Mouse (Mus musculus): ENCODE data around the gene Gal3st4. TPM values are rescaled to one million over a fixed set of nuclear protein-coding genes. Genes with fewer than 3 reads are reported as not detected.

Gene Gal3st4
- polyA plus RNA-seq, 1 experiment from 2014 or later, result 4.2 TPM

- peak overlapping the region; percentile 8; the same call in 1 of the 2 replicates for H3K4me3 ChIP-seq (ENCODE audit: low read depth, low read length)
- peaks cover 4% of the 10 kb centered on the region; the same call in 1 of the 2 replicates for H3K36me3 ChIP-seq (ENCODE audit: control insufficient read depth, insufficient read depth, low read length)
- peaks cover 26% of the 10 kb centered on the region for H3K4me1 ChIP-seq (ENCODE audit: control insufficient read depth, insufficient read depth, low read length)
- WGBS, result 28% methylated on average over 22 of the region's 26 CpGs
- no peaks in the 10 kb centered on the region for H3K27me3 ChIP-seq (ENCODE audit: control insufficient read depth, insufficient read depth, low read length)
- H3K9ac ChIP-seq (ENCODE audit: low read length), result no peak overlapping the region
- DNase-seq (ENCODE audit: low spot score) (no peak), ATAC-seq (ENCODE audit: insufficient number of reproducible peaks, low FRiP score, low TSS enrichment, low read depth) (no peak)
- 0 out of 2 replicates have a peak overlapping the region, but pooled peaks have one; percentile 64 for H3K4me2 ChIP-seq (ENCODE audit: low read depth, severe bottlenecking)
- no peaks in the 10 kb centered on the region for H3K9me3 ChIP-seq (ENCODE audit: control insufficient read depth, low read length)
- H3K27ac ChIP-seq (replicated peaks; ENCODE audit: low read depth, low read length), result no peak overlapping the region
Observed at GRCm38 (mm10) chr5:138280425-138280768, 7.8 kb upstream of the Gal3st4 start.

- ATAC-seq (ENCODE audit: insufficient number of reproducible peaks, low FRiP score, low TSS enrichment, low read depth), result peak; percentile 99
Observed at GRCm38 (mm10) chr5:138279585-138280424, 7.2 kb upstream of the Gal3st4 start, which contains the start of the genes Gm43720, Gpc2 and Stag3. Gm43720 (minus strand) TSS chr5:138279958. Gpc2 (minus strand) TSS chr5:138280005. Stag3 (plus strand) TSS chr5:138280240.

DNA sequence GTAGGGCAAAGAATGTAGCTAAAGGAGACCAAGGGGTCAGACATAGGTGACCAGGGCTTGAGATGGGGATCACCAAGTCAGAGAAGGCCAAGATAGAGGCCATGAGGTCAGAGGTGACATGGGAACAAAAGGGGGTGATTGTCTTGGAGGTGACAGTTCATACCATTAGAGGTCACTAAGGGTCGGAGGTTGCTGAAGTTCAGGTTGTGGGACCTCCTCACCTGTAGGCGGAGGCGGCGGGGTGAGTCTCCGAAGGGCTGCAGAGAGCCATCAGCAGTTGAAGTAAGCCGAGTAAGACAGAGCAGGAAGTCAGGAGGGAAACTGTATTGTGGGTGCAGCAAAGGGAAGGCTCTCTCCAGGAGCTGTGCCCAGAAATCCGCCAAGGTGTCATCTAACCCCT is 5.4 kb upstream of the Gal3st4 start:
- H3K9ac ChIP-seq (ENCODE audit: low read length), result no peak overlapping the region
- DNase-seq (ENCODE audit: low spot score) (no peak), ATAC-seq (ENCODE audit: insufficient number of reproducible peaks, low FRiP score, low TSS enrichment, low read depth) (no peak)
- H3K36me3 ChIP-seq (ENCODE audit: control insufficient read depth, insufficient read depth, low read length), result peaks cover 4% of the 10 kb centered on the region; the same call in 1 of the 2 replicates
- H3K27ac ChIP-seq (replicated peaks; ENCODE audit: low read depth, low read length), result no peak overlapping the region
- no peaks in the 10 kb centered on the region for H3K27me3 ChIP-seq (ENCODE audit: control insufficient read depth, insufficient read depth, low read length)
- WGBS, result 88% methylated on average over 7 of the region's 7 CpGs
- no peaks in the 10 kb centered on the region for H3K9me3 ChIP-seq (ENCODE audit: control insufficient read depth, low read length)
- no peak overlapping the region for H3K4me2 ChIP-seq (ENCODE audit: low read depth, severe bottlenecking)
- 0 out of 2 replicates have a peak overlapping the region, but pooled peaks have one; percentile 82 for H3K4me3 ChIP-seq (ENCODE audit: low read depth, low read length)
- peaks cover 31% of the 10 kb centered on the region for H3K4me1 ChIP-seq (ENCODE audit: control insufficient read depth, insufficient read depth, low read length)

More at GRCm38 (mm10) chr5:138279585-138280424, 7.2 kb upstream of the Gal3st4 start, which contains the start of the genes Gm43720, Gpc2 and Stag3:
- peak within 1 kb of the TSS; percentile 64 for H3K4me2 ChIP-seq (ENCODE audit: low read depth, severe bottlenecking)
- H3K4me1 ChIP-seq (ENCODE audit: control insufficient read depth, insufficient read depth, low read length), result peaks cover 31% of the 10 kb centered on the region
- H3K9ac ChIP-seq (ENCODE audit: low read length), result peak within 1 kb of the TSS; percentile 93
- DNase-seq (ENCODE audit: low spot score), result peak; percentile 99
- peaks cover 4% of the 10 kb centered on the region; the same call in 1 of the 2 replicates for H3K36me3 ChIP-seq (ENCODE audit: control insufficient read depth, insufficient read depth, low read length)
- under 1% methylated on average over 56 of the region's 56 CpGs for WGBS
- peak within 1 kb of the TSS; percentile 42; the same call in 1 of the 2 replicates for H3K27ac ChIP-seq (replicated peaks; ENCODE audit: low read depth, low read length)
- no peaks in the 10 kb centered on the region for H3K9me3 ChIP-seq (ENCODE audit: control insufficient read depth, low read length)
- no peaks in the 10 kb centered on the region for H3K27me3 ChIP-seq (ENCODE audit: control insufficient read depth, insufficient read depth, low read length)
- peak within 1 kb of the TSS; percentile 82 for H3K4me3 ChIP-seq (ENCODE audit: low read depth, low read length)

DNA sequence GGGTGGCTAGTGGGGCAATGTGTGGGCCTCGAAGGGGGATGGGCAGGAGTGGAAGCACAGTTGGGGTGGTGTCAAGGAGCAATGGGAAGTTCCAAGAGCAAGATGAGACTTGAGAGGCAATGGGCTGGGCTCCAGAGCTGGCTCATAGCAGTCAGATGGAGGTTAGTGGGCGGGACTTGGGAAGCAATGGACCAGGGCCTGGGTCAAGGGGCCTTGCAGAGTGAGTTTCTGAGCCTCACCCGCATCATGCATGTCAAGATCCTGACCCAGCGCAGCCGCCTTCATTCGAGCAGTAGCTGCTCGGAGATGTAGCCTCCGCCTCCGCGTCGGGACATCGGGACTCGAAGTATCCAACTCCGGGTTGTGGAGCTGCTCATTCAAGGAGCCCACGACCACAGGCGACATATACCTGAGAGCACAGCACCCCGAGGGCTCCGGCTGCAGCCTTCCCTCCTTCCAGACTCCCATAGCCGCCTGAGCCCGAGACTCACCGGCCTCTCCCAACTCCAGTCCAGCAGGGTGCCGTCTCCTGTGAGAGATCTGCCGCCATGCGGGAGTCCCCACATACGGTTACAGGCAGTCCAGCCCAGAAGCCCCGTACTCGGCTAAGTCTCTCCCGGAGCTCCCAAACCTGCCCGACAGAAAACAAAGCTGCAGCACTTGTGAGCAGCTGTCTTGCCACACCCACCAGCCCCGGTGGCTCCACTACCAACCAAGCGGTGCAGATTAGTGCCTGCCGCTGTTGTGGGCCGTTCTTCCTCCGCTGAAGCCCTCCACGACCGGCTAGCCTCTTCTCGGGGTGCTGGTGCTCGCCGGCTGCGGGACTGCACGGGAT is 2.8 kb upstream of the Gal3st4 start:
- Histone ChIP-seq H3K4me2 (ENCODE audit: low read depth, severe bottlenecking) (peak overlapping the region; percentile 42), H3K9ac (ENCODE audit: low read length) (peak overlapping the region; percentile 27), H3K27ac (replicated peaks; ENCODE audit: low read depth, low read length) (no peak overlapping the region), H3K27me3 (ENCODE audit: control insufficient read depth, insufficient read depth, low read length) (no peaks in the 10 kb centered on the region), H3K4me3 (ENCODE audit: low read depth, low read length) (peak overlapping the region; percentile 12; the same call in 1 of the 2 replicates), H3K36me3 (ENCODE audit: control insufficient read depth, insufficient read depth, low read length) (peaks cover 4% of the 10 kb centered on the region; the same call in 1 of the 2 replicates), H3K4me1 (ENCODE audit: control insufficient read depth, insufficient read depth, low read length) (peaks cover 31% of the 10 kb centered on the region), H3K9me3 (ENCODE audit: control insufficient read depth, low read length) (no peaks in the 10 kb centered on the region)
- WGBS, result 25% methylated on average over 41 of the region's 41 CpGs
- peak; percentile 47 for DNase-seq (ENCODE audit: low spot score)
- no peak for ATAC-seq (ENCODE audit: insufficient number of reproducible peaks, low FRiP score, low TSS enrichment, low read depth)

DNA sequence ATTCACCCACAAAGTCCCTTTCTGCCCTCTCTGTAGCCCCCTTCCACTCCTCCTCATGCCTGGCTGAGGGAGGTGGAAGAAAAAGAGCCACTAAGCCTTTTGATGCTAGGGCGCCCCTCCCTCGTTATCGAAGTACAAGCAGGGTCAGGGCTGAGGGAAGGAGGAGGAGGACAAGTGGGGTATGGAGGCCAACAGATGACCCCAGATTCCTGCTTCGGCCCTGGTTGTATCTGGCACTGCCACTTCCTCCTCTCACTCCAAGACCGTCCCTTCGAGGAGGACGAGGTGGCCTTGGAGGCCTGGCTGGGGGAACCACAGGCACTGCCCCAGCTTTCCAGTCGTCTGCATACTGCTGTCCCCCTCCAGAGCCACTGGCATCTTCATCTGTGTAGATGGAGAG is 1.5 kb upstream of the Gal3st4 start:
- Histone ChIP-seq H3K27ac (replicated peaks; ENCODE audit: low read depth, low read length) (no peak overlapping the region), H3K4me3 (ENCODE audit: low read depth, low read length) (no peak overlapping the region), H3K9ac (ENCODE audit: low read length) (no peak overlapping the region), H3K4me1 (ENCODE audit: control insufficient read depth, insufficient read depth, low read length) (peaks cover 31% of the 10 kb centered on the region), H3K9me3 (ENCODE audit: control insufficient read depth, low read length) (no peaks in the 10 kb centered on the region), H3K4me2 (ENCODE audit: low read depth, severe bottlenecking) (no peak overlapping the region), H3K27me3 (ENCODE audit: control insufficient read depth, insufficient read depth, low read length) (no peaks in the 10 kb centered on the region), H3K36me3 (ENCODE audit: control insufficient read depth, insufficient read depth, low read length) (peaks cover 4% of the 10 kb centered on the region; the same call in 1 of the 2 replicates)
- DNase-seq (ENCODE audit: low spot score), result no peak
- 79% methylated on average over 8 of the region's 8 CpGs for WGBS
- no peak for ATAC-seq (ENCODE audit: insufficient number of reproducible peaks, low FRiP score, low TSS enrichment, low read depth)

- Histone ChIP-seq H3K9ac (ENCODE audit: low read length) (no peak overlapping the region), H3K4me3 (ENCODE audit: low read depth, low read length) (no peak overlapping the region), H3K27me3 (ENCODE audit: control insufficient read depth, insufficient read depth, low read length) (no peaks in the 10 kb centered on the region), H3K27ac (replicated peaks; ENCODE audit: low read depth, low read length) (no peak overlapping the region), H3K36me3 (ENCODE audit: control insufficient read depth, insufficient read depth, low read length) (no peaks in the 10 kb centered on the region; the same call in 1 of the 2 replicates), H3K4me1 (ENCODE audit: control insufficient read depth, insufficient read depth, low read length) (peaks cover 13% of the 10 kb centered on the region), H3K9me3 (ENCODE audit: control insufficient read depth, low read length) (no peaks in the 10 kb centered on the region), H3K4me2 (ENCODE audit: low read depth, severe bottlenecking) (no peak overlapping the region)
- DNase-seq (ENCODE audit: low spot score) (no peak), ATAC-seq (ENCODE audit: insufficient number of reproducible peaks, low FRiP score, low TSS enrichment, low read depth) (no peak)
- 70% methylated on average over 3 of the region's 3 CpGs for WGBS
Observed at GRCm38 (mm10) chr5:138271232-138271631, 1.4 kb downstream of the Gal3st4 start.

DNA sequence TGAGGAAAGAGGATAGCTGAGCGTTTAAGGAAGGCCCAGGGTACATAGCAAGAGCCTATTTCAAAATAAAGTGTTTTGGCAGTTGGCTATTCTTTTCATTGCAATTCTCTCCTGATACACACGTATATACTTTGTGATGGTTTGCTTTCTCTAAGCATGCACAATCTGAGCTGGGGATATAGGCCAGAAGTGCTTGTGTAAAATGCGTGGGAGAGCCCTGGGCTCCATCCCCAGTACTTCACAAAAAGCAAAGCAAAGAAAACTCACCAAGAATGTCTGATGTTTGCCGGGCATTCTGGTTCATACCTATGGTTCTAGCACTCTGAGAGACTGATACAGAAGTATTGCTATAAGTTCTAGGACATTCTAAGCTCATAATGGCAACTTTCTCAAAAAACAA is 3.7 kb downstream of the Gal3st4 start:
- ATAC-seq (ENCODE audit: insufficient number of reproducible peaks, low FRiP score, low TSS enrichment, low read depth) (no peak), DNase-seq (ENCODE audit: low spot score) (no peak)
- Histone ChIP-seq H3K27ac (replicated peaks; ENCODE audit: low read depth, low read length) (no peak overlapping the region), H3K36me3 (ENCODE audit: control insufficient read depth, insufficient read depth, low read length) (no peaks in the 10 kb centered on the region), H3K4me3 (ENCODE audit: low read depth, low read length) (no peak overlapping the region), H3K27me3 (ENCODE audit: control insufficient read depth, insufficient read depth, low read length) (no peaks in the 10 kb centered on the region), H3K9me3 (ENCODE audit: control insufficient read depth, low read length) (no peaks in the 10 kb centered on the region), H3K4me2 (ENCODE audit: low read depth, severe bottlenecking) (no peak overlapping the region), H3K4me1 (ENCODE audit: control insufficient read depth, insufficient read depth, low read length) (peaks cover 5% of the 10 kb centered on the region; the same call in 1 of the 2 replicates), H3K9ac (ENCODE audit: low read length) (no peak overlapping the region)
- WGBS, result 76% methylated on average over 4 of the region's 4 CpGs

GRCm38 (mm10) chr5:138267114-138267513 is 5.5 kb downstream of the Gal3st4 start:
- H3K4me1 ChIP-seq (ENCODE audit: control insufficient read depth, insufficient read depth, low read length), result peaks cover 13% of the 10 kb centered on the region; the same call in 1 of the 2 replicates
- H3K9ac ChIP-seq (ENCODE audit: low read length), result no peak overlapping the region
- H3K36me3 ChIP-seq (ENCODE audit: control insufficient read depth, insufficient read depth, low read length), result no peaks in the 10 kb centered on the region
- ATAC-seq (ENCODE audit: insufficient number of reproducible peaks, low FRiP score, low TSS enrichment, low read depth), result no peak
- no peaks in the 10 kb centered on the region for H3K9me3 ChIP-seq (ENCODE audit: control insufficient read depth, low read length)
- WGBS, result 88% methylated on average over 3 of the region's 3 CpGs
- no peak for DNase-seq (ENCODE audit: low spot score)
- no peaks in the 10 kb centered on the region for H3K27me3 ChIP-seq (ENCODE audit: control insufficient read depth, insufficient read depth, low read length)
- H3K4me3 ChIP-seq (ENCODE audit: low read depth, low read length), result no peak overlapping the region
- no peak overlapping the region for H3K4me2 ChIP-seq (ENCODE audit: low read depth, severe bottlenecking)
- H3K27ac ChIP-seq (replicated peaks; ENCODE audit: low read depth, low read length), result no peak overlapping the region

All from limb, embryonic 11.5 days (tissue).